Comparison of ENCODE assay signal across 24 mouse cellular contexts in genomic region chr6:91558565-91558964, GRCm38 (mm10). TPM values are rescaled to one million over a fixed set of nuclear protein-coding genes. Genes with fewer than 3 reads are reported as not detected.
DNase-seq lines count a peak whose midpoint lies in the region; ATAC-seq and TF ChIP-seq lines count a peak whose summit lies in the region.
"Had no signal": no experiment of that assay in that cellular context is flagged by ENCODE, and none has a peak within 500 bp of the region (broad histone marks: within the 10 kb centered on the region; RNA-seq: fewer than 3 reads in every experiment).

No protein-coding gene starts in this region.

- H3K9me3 ChIP-seq in lung, embryonic 14.5 days (ENCODE audit: low read depth, low read length) = no peaks in the 10 kb centered on the region
- no peaks in the 10 kb centered on the region for H3K9me3 ChIP-seq in lung, postnatal 0 days (ENCODE audit: low read length)
- H3K9me3 ChIP-seq: embryonic facial prominence, embryonic 12.5 days; embryonic facial prominence, embryonic 15.5 days had no signal

- H3K4me2 ChIP-seq in lung, embryonic 14.5 days = no peak overlapping the region
- no peak overlapping the region for H3K4me2 ChIP-seq in lung, postnatal 0 days (replicated peaks; ENCODE audit: low read depth, low read length)
- H3K4me2 ChIP-seq in myocyte (ENCODE audit: low read depth) = peak overlapping the region; percentile 36
- H3K4me2 ChIP-seq: embryonic facial prominence, embryonic 12.5 days; embryonic facial prominence, embryonic 15.5 days; heart, embryonic 11.5 days; hindbrain, embryonic 14.5 days had no signal

- WGBS in lung, embryonic 14.5 days = 5% methylated on average over 1 of the region's 1 CpGs
- 4% methylated on average over 1 of the region's 1 CpGs for WGBS in lung, postnatal 0 days
- 33% methylated on average over 1 of the region's 1 CpGs for WGBS in lung, adult 2 months

- peak overlapping the region; percentile 34; the same call in 1 of the 2 replicates for H3K27ac ChIP-seq in lung, embryonic 14.5 days (ENCODE audit: low read depth)
- no peak overlapping the region for H3K27ac ChIP-seq in lung, postnatal 0 days (ENCODE audit: low read length)
- H3K27ac ChIP-seq: embryonic facial prominence, embryonic 12.5 days; embryonic facial prominence, embryonic 15.5 days; gastrocnemius, adult 2 months; hindbrain, embryonic 14.5 days; hindbrain, postnatal 0 days had no signal

- ATAC-seq in lung, embryonic 14.5 days (ENCODE audit: insufficient read depth) = 0 out of 2 replicates have a peak, but pooled peaks have one; percentile 58
- peak; percentile 17; the same call in 1 of the 2 replicates for ATAC-seq in lung, postnatal 0 days
- ATAC-seq: activated CD4-positive, CD25-positive, alpha-beta regulatory T cell, adult 4 months; CD4-positive, CD25-positive, alpha-beta regulatory T cell, adult 4 months; forebrain, embryonic 14.5 days; forebrain, postnatal 0 days had no signal

- peak; percentile 57 for DNase-seq in lung, embryonic 14.5 days
- DNase-seq in lung, postnatal 25 days (ENCODE audit: low spot score) = no peak
- DNase-seq in lung, postnatal 0 days (ENCODE audit: low spot score) = no peak
- no peak for DNase-seq in lung, adult 2 months
- no peak for DNase-seq in embryo, embryonic 10 days (ENCODE audit: low spot score)
- DNase-seq: adrenal gland, adult 8-10 months; adrenal gland, postnatal 25 days; cerebellum, adult 11-12 months; cerebellum, adult 8-10 months; cerebellum, postnatal 10 days; cerebellum, postnatal 36 days; forebrain, postnatal 0 days; gastrocnemius, adult 2 months; gastrocnemius, postnatal 14 days; heart, adult 11 months had no signal

- H3K4me1 ChIP-seq in lung, embryonic 14.5 days (ENCODE audit: insufficient read depth) = 0 out of 2 replicates have a peak, but pooled peaks cover 13% of the 10 kb centered on the region
- H3K4me1 ChIP-seq in lung, postnatal 0 days (ENCODE audit: insufficient read depth, low read depth, low read length) = no peaks in the 10 kb centered on the region
- H3K4me1 ChIP-seq in lung, adult 2 months (ENCODE audit: control insufficient read depth, insufficient read depth, low read length) = no peaks in the 10 kb centered on the region
- H3K4me1 ChIP-seq: embryonic facial prominence, embryonic 15.5 days had no signal

- TF ChIP-seq CTCF in lung, embryonic 14.5 days (IDR thresholded peaks at IDR 0.05; ENCODE audit: low read depth) = no peak
- no peak for TF ChIP-seq CTCF in lung, postnatal 0 days (IDR thresholded peaks at IDR 0.05)
- TF ChIP-seq CTCF in lung, adult 2 months (IDR thresholded peaks at IDR 0.05; ENCODE audit: insufficient read depth, low read length) = no peak

- H3K36me3 ChIP-seq in lung, embryonic 14.5 days (ENCODE audit: insufficient read depth) = no peaks in the 10 kb centered on the region
- H3K36me3 ChIP-seq in lung, postnatal 0 days (ENCODE audit: insufficient read depth, low read length) = no peaks in the 10 kb centered on the region
- no peaks in the 10 kb centered on the region for H3K36me3 ChIP-seq in myocyte (ENCODE audit: control insufficient read depth, insufficient read depth)
- H3K36me3 ChIP-seq: embryonic facial prominence, embryonic 12.5 days; embryonic facial prominence, embryonic 15.5 days had no signal

- no peaks in the 10 kb centered on the region for H3K79me2 ChIP-seq in myocyte (ENCODE audit: control insufficient read depth, insufficient read depth)

- no peak for TF ChIP-seq POLR2A in lung, adult 2 months (IDR thresholded peaks at IDR 0.05; ENCODE audit: borderline replicate concordance, extremely low read depth, low read depth, low read length)
- no peak for TF ChIP-seq POLR2A in myocyte (IDR thresholded peaks at IDR 0.05; ENCODE audit: insufficient read length, low read depth)

- no peak overlapping the region for H3K4me3 ChIP-seq in lung, embryonic 14.5 days (ENCODE audit: low read depth, low read length)
- H3K4me3 ChIP-seq in lung, postnatal 0 days (ENCODE audit: low read depth, low read length) = no peak overlapping the region
- no peak overlapping the region for H3K4me3 ChIP-seq in lung, adult 2 months (replicated peaks; ENCODE audit: extremely low read depth, low read depth, low read length)
- H3K4me3 ChIP-seq in myocyte = no peak overlapping the region
- H3K4me3 ChIP-seq: embryonic facial prominence, embryonic 12.5 days; embryonic facial prominence, embryonic 15.5 days; gastrocnemius, adult 2 months had no signal

- H3K27me3 ChIP-seq in lung, embryonic 14.5 days (ENCODE audit: insufficient read depth, low read length) = no peaks in the 10 kb centered on the region
- H3K27me3 ChIP-seq in lung, postnatal 0 days (replicated peaks; ENCODE audit: insufficient read depth, low read length) = no peaks in the 10 kb centered on the region
- H3K27me3 ChIP-seq in myocyte (ENCODE audit: control insufficient read depth, insufficient read depth, insufficient read length) = no peaks in the 10 kb centered on the region
- H3K27me3 ChIP-seq: embryonic facial prominence, embryonic 12.5 days; embryonic facial prominence, embryonic 15.5 days had no signal

- no peak overlapping the region for H3K9ac ChIP-seq in lung, embryonic 14.5 days
- no peak overlapping the region for H3K9ac ChIP-seq in lung, postnatal 0 days (replicated peaks; ENCODE audit: low read depth)
- H3K9ac ChIP-seq: embryonic facial prominence, embryonic 12.5 days; embryonic facial prominence, embryonic 15.5 days; forebrain, postnatal 0 days; hindbrain, embryonic 14.5 days had no signal

- no peak for TF ChIP-seq EP300 in lung, postnatal 0 days (IDR thresholded peaks at IDR 0.05)

- H3ac ChIP-seq in myocyte (ENCODE audit: control insufficient read depth, insufficient read length) = no peak overlapping the region

TF ChIP-seq in myocyte, 11 proteins besides CTCF, POLR2A, EP300 and RAD21:
- TF ChIP-seq MYOG (IDR thresholded peaks at IDR 0.05; ENCODE audit: control insufficient read depth in 1 of 3, insufficient read depth in 1 of 3, insufficient read length in 2 of 3, low read depth in 2 of 3) (no peak), E2F4 (IDR thresholded peaks at IDR 0.05; ENCODE audit: insufficient read depth) (no peak), MYOD1 (IDR thresholded peaks at IDR 0.05; ENCODE audit: control insufficient read depth in 1 of 3, insufficient read length in 2 of 3, low read depth in 2 of 3) (no peak), CEBPB (IDR thresholded peaks at IDR 0.05; ENCODE audit: insufficient read depth, poor library complexity, severe bottlenecking) (no peak), USF1 (IDR thresholded peaks at IDR 0.05; ENCODE audit: low read depth) (no peak), REST (IDR thresholded peaks at IDR 0.05; ENCODE audit: insufficient read depth, insufficient read length) (no peak), SRF (IDR thresholded peaks at IDR 0.05; ENCODE audit: control insufficient read depth, insufficient read length, low read depth) (no peak), TCF3 (IDR thresholded peaks at IDR 0.05; ENCODE audit: insufficient read length, low read depth) (no peak), MAX (IDR thresholded peaks at IDR 0.05; ENCODE audit: low read depth) (no peak), TCF12 (IDR thresholded peaks at IDR 0.05; ENCODE audit: insufficient read depth, poor library complexity, severe bottlenecking) (no peak), POLR2AphosphoS2 (IDR thresholded peaks at IDR 0.05; ENCODE audit: insufficient read length, low read depth) (no peak)

RNA-seq across cellular contexts. Expression of gene Lsm3, which starts 42.8 kb away (rescaled TPM):
- polyA plus RNA-seq in lung, embryonic 14.5 days (2014; fragmentation: Nextera tagmentation; extraction: Ambion mirVana) = 325 TPM in 2 replicates
- polyA plus RNA-seq in lung, postnatal 0 days (2015; fragmentation: Nextera tagmentation; extraction: Ambion mirVana) = 94.1 and 101 TPM in 2 replicates
- 7.7 and 10.8 TPM in 2 replicates for polyA plus RNA-seq in lung, adult 2 months (2012; rRNA removed)
- polyA plus RNA-seq in myocyte (2012; fragmentation: generic; extraction: Trizol) = 69.5 TPM

RNA-seq across cellular contexts. Expression of gene Xpc, which starts 42.9 kb away (rescaled TPM):
- polyA plus RNA-seq in lung, embryonic 14.5 days (2014; fragmentation: Nextera tagmentation; extraction: Ambion mirVana) = 15.4 and 17.9 TPM in 2 replicates
- 18.5 and 18.6 TPM in 2 replicates for polyA plus RNA-seq in lung, postnatal 0 days (2015; fragmentation: Nextera tagmentation; extraction: Ambion mirVana)
- 12.4 and 17.3 TPM in 2 replicates for polyA plus RNA-seq in lung, adult 2 months (2012; rRNA removed)
- 7.4 TPM for polyA plus RNA-seq in myocyte (2012; fragmentation: generic; extraction: Trizol)
